Mouse (Mus musculus): Measurements from ENCODE around the gene Slit3. TPM values are rescaled to one million over a fixed set of nuclear protein-coding genes. Genes with fewer than 3 reads are reported as not detected.
A peak's percentile ranks its signal among the peaks of the same experiment; 100 is the strongest.

The Slit3 gene
- total RNA-seq, 2 experiments from 2014 or later = 56.9 to 64.1 TPM

- intact Hi-C loops (cut with DNase I) = no loop called here
- no peak for DNase-seq (ENCODE audit: low spot score in 2 of 2)
These were observed 204.3 kb downstream of the Slit3 start for GRCm38 (mm10) chr11:35325131-35325995.

DNA sequence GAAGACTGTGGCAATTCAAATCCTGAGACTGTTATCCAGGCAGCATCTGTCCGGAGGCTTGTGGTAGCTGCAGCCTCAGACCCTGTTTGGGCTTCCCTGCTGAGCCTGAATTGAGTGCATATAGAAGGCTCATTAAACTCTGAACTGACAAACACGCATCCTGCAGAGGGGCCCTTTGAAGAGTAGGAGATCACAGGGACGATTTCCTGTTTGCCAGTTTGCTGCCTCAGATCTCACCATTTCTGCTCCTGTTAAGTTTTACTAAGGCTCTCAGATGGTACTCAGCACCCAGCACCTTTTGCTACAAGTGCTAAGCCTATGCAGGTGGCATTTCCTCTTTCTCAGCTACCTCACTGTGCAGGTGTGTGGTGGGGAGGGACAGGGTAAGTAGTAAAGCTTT lies 205.3 kb downstream of the Slit3 start:
- intact Hi-C loops (cut with DNase I) = no loop called here
- no peak for DNase-seq (ENCODE audit: low spot score in 2 of 2)

- intact Hi-C loops (cut with DNase I) = no loop called here
- no peak for DNase-seq (ENCODE audit: low spot score in 2 of 2)
These were observed 206.9 kb downstream of the Slit3 start for GRCm38 (mm10) chr11:35327899-35328298.

DNA sequence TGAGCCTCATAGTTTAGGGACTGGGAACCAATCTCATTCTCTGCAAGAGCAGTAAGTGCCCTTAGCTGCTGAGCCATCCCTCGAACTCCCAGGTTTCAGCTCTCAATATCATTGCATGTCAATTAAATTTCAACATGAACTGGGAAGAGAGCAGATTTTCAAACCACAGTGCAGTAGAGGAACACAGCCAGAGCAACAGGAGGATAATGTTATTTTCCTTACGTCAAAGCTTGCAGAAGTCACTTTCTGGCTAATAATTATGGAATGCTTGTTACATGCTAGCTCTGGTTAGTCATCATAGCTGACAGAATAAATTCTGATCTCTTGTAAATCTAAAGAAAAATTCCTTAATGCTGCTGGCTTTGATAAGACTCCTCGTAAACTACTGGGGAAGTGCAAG lies 210.5 kb downstream of the Slit3 start:
- DNase-seq (ENCODE audit: low spot score in 2 of 2) = no peak
- intact Hi-C loops (cut with DNase I) = no loop called here

DNA sequence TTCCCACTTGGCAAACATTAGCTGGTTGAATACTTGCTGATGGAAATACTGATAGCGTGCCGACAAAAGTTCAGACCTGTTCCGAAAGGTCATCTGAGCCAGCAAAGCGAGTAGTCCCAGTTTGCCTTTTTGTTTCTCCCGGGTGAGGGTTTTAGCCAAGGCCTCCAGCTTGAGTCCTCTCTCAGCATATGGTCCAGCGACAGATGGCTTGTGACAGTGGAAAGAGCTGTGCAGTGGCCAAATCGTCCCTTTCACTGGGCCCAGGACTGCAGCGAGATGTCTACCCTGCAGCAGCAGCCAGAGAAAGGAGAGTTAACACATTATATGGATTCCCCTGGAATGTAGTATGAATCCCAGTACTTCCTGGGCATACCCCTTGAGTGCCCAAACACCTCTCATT lies 215.5 kb downstream of the Slit3 start:
- intact Hi-C loops (cut with DNase I) = no loop called here

GRCm38 (mm10) chr11:35337493-35337892 lies 216.5 kb downstream of the Slit3 start:
- intact Hi-C loops (cut with DNase I) = no loop called here
- no peak for DNase-seq (ENCODE audit: low spot score in 2 of 2)

More for the DNA sequence above, 215.5 kb downstream of the Slit3 start:
- no peak for DNase-seq (ENCODE audit: low spot score in 2 of 2)

- intact Hi-C loops (cut with DNase I) = no loop called here
These were observed 217.1 kb downstream of the Slit3 start for GRCm38 (mm10) chr11:35337927-35338819.

DNA sequence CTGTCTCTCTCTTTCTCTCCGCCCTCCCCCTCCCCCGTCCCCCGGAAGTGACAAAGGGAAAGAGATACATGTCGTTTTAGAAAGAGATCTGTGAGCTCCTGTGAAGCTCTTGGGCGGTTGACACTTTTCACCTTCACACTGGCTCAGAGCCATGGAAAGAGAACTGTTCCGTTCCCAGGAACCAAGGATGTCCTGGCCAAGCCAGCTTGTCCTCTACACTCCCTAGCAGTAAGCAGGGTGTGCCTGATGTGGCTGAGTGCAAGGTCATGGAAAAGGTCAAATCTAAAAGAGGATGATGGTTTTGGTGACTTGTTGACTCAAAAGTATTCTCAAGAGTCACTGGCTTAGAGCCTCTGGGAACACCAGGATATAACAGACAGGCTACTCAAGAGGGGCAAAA lies 219.7 kb downstream of the Slit3 start:
- intact Hi-C loops (cut with DNase I) = loop anchor here (5.0 kb wide), 1 partner anchor 218 kb away; the partner anchor contains the start of gene Slit3
- DNase-seq (ENCODE audit: low spot score in 2 of 2) = no peak

More at GRCm38 (mm10) chr11:35337927-35338819, 217.1 kb downstream of the Slit3 start:
- no peak for DNase-seq (ENCODE audit: low spot score in 2 of 2)

GRCm38 (mm10) chr11:35342486-35342885 lies 221.5 kb downstream of the Slit3 start:
- intact Hi-C loops (cut with DNase I) = loop anchor here (5.0 kb wide), 1 partner anchor 220 kb away; the partner anchor contains the start of gene Slit3
- peak; percentile 47 to 77 for DNase-seq (ENCODE audit: low spot score in 2 of 2)

- no peak for DNase-seq (ENCODE audit: low spot score in 2 of 2)
- intact Hi-C loops (cut with DNase I) = no loop called here
These were observed 224.9 kb downstream of the Slit3 start for GRCm38 (mm10) chr11:35345696-35346480.

DNA sequence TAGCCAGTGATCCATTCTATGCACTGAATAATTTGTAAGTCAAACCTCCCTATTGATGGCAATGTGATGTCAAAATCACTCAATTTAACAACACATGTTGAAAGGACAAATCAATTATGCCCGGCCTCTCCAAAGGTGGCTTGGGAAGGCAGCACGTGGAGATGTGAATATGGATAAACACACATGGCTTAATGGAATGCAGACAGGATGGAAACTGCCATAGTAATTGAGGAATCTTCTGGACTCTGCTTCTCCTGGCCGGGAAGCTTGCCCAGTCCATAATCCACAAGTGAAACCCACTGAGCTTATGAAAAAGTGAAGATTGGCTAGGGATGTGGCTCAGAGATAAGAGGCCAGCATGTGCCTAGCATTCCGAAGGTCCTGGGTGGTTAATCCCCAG lies 227.1 kb downstream of the Slit3 start:
- intact Hi-C loops (cut with DNase I) = no loop called here
- no peak for DNase-seq (ENCODE audit: low spot score in 2 of 2)

DNA sequence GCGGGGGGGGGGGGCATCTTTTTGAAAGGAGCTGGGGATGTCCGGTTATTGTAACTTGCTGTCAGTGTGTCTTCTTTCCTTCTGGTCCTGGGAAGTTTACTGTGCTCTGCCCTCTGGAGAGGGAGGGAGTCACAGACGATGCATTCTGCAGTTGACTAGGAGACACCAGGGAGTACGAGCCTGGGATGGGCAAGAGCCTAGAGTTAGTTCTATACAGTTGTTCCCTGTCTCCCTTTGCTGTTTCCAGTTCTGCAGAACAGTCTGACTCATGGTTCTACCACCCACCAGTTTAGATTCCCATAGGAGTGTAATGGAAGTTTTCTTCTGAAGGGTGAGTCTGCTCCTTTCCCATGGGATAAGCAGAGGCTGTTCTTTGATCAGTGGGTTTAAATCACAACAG lies 229.9 kb downstream of the Slit3 start:
- DNase-seq (ENCODE audit: low spot score in 2 of 2) = peak in 1 of 2 experiments; percentile 76
- intact Hi-C loops (cut with DNase I) = loop anchor here (5.0 kb wide), 1 partner anchor 89 kb away; no protein-coding TSS in a partner anchor

- no peak for DNase-seq (ENCODE audit: low spot score in 2 of 2)
- intact Hi-C loops (cut with DNase I) = loop anchor here (5.0 kb wide), 1 partner anchor 89 kb away; no protein-coding TSS in a partner anchor
These were observed 230.4 kb downstream of the Slit3 start for GRCm38 (mm10) chr11:35351376-35351775.

DNA sequence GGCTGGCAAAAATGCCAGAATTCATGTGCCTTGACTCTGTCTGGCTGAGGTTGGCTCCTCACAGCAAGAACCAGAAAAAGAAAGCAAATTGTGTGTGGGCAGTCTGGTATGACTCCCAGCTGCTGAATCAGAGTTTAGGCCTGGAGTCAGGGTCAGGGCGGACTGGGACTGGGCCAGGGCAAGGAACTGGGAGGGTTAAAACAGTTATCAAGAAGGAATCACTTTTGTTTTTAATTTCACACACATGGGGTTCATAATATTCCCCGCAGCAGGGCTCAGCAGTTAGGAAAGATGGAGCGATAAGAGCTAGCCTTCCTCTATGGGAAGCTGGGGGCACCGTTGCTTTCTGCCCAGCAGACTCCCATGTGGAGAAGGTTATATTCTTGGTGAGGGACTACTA lies 234.8 kb downstream of the Slit3 start:
- no peak for DNase-seq (ENCODE audit: low spot score in 2 of 2)
- intact Hi-C loops (cut with DNase I) = no loop called here

- intact Hi-C loops (cut with DNase I) = no loop called here
These were observed 240.0 kb downstream of the Slit3 start for GRCm38 (mm10) chr11:35361071-35361470.

DNA sequence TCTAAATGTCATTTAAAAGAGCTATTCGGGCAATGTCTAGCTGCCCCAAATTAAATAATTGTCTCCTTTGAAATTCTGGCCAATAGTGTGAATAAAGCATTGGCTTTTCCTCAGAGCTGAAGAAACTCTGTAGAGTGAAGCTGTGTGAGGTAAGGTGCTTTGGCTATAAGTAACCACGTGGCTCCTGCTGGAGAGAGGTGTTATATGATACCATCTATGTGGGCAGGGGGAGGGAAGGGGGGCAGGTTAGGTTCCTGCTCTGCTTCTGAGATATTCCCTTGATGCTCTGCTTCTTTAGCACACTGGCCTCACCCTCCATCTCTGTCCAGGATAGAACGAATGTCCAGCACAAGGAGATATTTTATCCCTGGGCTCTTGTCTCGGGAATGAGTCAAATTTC lies 242.0 kb downstream of the Slit3 start:
- intact Hi-C loops (cut with DNase I) = no loop called here
- no peak for DNase-seq (ENCODE audit: low spot score in 2 of 2)

More at GRCm38 (mm10) chr11:35361071-35361470, 240.0 kb downstream of the Slit3 start:
- DNase-seq (ENCODE audit: low spot score in 2 of 2) = peak; percentile 18 to 70

DNA sequence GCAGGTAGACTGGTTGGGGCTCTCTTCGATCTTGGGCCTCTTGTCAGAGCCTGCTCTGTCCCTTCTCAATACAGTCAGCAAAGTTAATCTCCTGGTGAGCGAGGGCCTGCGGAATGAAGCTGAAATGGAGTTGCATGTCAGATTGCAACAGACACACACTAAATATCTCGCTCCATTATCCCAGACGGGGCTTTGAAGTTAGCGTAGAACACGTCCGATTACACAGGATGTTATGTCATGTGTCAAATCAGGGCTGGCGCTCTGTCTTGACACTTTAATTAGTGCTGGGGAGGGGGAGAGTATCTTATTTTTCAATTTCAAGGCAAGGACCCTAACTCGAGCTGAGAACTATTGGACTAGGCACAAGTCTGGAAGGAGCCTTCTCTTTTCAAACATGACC lies 243.4 kb downstream of the Slit3 start:
- intact Hi-C loops (cut with DNase I) = no loop called here

GRCm38 (mm10) chr11:35365510-35365931 lies 244.5 kb downstream of the Slit3 start:
- intact Hi-C loops (cut with DNase I) = no loop called here
- DNase-seq (ENCODE audit: low spot score in 2 of 2) = no peak

More for the DNA sequence above, 243.4 kb downstream of the Slit3 start:
- DNase-seq (ENCODE audit: low spot score in 2 of 2) = no peak

- intact Hi-C loops (cut with DNase I) = no loop called here
- no peak for DNase-seq (ENCODE audit: low spot score in 2 of 2)
These were observed 245.6 kb downstream of the Slit3 start for GRCm38 (mm10) chr11:35366611-35367010.
